Mouse (Mus musculus): ENCODE results near the gene Fam228a.
"Not testable (repeated sequence)": the region's sequence is repeated elsewhere in the genome, so short reads cannot be mapped to it uniquely, and the experiment has no call there.

Gene Fam228a

GRCm38 (mm10) chr12:4738031-4738576, at the start of gene Fam228a:
TSS of gene Fam228a (minus strand) at chr12:4738430.
- peak; percentile 57 for DNase-seq (ENCODE audit: low spot score)

GRCm38 (mm10) chr12:4784466-4784865, 46.2 kb upstream of the Fam228a start:
- DNase-seq (ENCODE audit: low spot score) = no peak

DNA sequence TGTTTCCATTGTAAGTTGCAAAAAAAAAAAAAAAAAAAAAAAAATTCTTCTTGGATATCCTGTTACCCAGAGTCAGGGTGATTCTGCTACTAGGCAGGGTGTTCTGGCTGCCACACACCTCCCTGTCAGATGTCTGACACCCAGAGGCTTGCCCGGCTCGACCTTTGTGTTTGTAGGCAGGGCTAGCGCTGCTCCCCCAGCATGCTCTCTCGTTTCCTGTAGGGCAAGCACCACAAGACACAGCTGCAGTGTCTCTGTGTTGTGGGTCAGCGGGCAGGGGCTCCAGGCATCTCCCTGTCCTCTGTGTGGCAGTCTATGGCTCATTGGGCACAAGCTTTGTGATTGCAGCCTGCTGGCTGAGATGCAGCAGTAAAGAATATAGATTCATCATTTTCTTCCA, 45.4 kb upstream of the Fam228a start:
- DNase-seq (ENCODE audit: low spot score) = no peak

- DNase-seq (ENCODE audit: low spot score) = not testable (repeated sequence)
These were observed 43.6 kb upstream of the Fam228a start for GRCm38 (mm10) chr12:4781725-4782404.

DNA sequence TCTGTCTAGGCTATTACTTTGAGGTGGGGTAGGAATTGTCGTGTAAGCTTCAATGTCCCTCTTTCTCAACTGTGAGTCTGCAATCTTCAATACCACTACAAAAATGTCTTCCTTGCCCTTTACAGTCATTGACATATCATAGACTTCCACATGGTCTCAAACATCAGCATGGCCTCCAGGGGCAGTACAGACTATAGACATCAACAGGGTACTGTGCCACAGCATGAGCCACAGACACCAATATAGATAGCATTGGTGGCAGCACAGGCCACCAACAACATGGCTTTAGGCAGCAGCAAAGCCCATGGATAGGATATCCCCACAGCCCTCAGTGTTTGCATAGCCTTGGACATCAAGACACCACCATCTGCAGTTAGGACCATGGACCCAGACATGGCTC, 43.0 kb upstream of the Fam228a start:
- no peak for DNase-seq (ENCODE audit: low spot score)

DNA sequence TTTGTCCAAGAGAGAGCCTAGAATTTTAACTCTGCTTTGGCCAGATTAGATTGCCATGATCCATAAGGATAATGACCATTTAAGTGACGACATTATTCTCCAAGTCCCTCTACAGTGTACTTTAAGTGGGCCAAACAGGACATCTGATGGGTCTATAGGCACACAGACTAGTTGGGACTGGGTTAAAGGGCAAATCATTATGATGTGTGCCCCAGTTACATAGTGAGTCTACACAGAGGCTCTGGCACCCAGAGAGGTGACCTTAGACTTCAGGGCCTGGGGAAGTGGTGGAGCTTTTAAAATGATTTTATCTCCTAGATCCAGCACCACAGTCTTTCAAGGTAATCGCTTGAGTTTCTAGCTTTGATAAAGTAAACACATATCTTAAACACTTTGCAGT, 42.0 kb upstream of the Fam228a start:
- DNase-seq (ENCODE audit: low spot score) = no peak

- no peak for DNase-seq (ENCODE audit: low spot score)
These were observed 39.5 kb upstream of the Fam228a start for GRCm38 (mm10) chr12:4777734-4778133.

GRCm38 (mm10) chr12:4775588-4775949, 37.3 kb upstream of the Fam228a start:
- DNase-seq (ENCODE audit: low spot score) = no peak

- no peak for DNase-seq (ENCODE audit: low spot score)
These were observed 36.8 kb upstream of the Fam228a start for GRCm38 (mm10) chr12:4774895-4775587.

GRCm38 (mm10) chr12:4769333-4769723, 31.1 kb upstream of the Fam228a start:
- no peak for DNase-seq (ENCODE audit: low spot score)

- DNase-seq (ENCODE audit: low spot score) = peak; percentile 98
These were observed 30.5 kb upstream of the Fam228a start, which contains the start of the genes Pfn4 and Fam228b for GRCm38 (mm10) chr12:4768492-4769332. TSS of gene Pfn4 (plus strand) at chr12:4769022. TSS of gene Fam228b (minus strand) at chr12:4769267.

DNA sequence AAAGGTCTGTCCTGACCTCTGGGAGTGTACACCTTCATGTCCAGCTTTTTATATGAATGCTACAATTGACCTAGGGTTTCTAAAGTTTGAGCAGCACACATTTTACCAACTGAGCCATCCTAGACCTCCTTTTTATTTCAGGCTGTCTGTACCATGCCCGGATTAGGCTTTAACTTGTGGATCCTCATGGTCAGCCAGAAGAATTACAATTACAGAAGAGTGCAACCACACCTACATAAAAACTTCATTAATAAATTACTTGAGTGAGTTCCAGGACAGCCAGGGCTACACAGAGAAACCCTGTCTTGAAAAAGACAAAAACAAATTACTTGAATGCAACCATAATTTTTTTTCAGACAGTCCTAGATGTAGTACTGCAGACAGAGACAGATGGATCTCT, 18.8 kb upstream of the Fam228a start:
- DNase-seq (ENCODE audit: low spot score) = no peak

DNA sequence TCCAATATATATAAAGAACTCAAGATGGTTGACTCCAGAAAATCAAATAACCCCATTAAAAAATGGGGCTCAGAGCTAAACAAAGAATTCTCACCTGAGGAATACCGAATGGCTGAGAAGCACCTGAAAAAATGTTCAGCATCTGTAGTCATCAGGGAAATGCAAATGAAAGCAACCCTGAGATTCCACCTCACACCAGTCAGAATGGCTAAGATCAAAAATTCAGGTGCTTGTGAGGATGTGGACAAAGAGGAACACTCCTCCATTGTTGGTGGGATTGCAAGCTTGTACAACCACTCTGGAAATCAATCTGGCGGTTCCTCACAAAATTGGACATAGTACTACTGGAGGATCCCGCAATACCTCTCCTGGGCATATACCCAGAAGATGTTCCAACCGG, 16.2 kb upstream of the Fam228a start:
- DNase-seq (ENCODE audit: low spot score) = not testable (repeated sequence)

DNA sequence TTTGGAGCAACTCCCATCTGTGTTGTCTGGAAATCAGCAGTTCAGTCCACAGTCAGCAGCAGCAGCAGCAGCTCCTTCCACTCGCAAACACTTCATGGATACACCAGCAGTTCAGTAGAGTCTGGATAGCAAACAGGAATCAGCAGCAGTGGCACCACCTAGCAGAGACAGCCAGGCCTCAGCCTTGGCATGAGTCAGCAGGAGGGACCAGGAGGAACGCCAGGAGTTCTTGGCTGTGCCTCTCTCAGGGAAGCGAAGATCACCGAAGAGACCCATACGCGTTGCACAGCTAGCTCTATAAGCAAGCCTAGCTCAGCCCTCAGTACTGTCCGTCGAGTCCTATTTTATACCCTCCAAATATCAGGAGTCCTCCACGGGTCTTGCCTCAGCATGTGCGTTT, 6.3 kb upstream of the Fam228a start:
- DNase-seq (ENCODE audit: low spot score) = no peak

- no peak for DNase-seq (ENCODE audit: low spot score)
These were observed 4.0 kb upstream of the Fam228a start for GRCm38 (mm10) chr12:4742183-4742582.

- DNase-seq (ENCODE audit: low spot score) = no peak
These were observed 2.6 kb upstream of the Fam228a start for GRCm38 (mm10) chr12:4740823-4741222.

- DNase-seq (ENCODE audit: low spot score) = no peak
These were observed 5.9 kb downstream of the Fam228a start for GRCm38 (mm10) chr12:4732332-4732731.

GRCm38 (mm10) chr12:4731629-4732028, 6.6 kb downstream of the Fam228a start:
- no peak for DNase-seq (ENCODE audit: low spot score)

DNA sequence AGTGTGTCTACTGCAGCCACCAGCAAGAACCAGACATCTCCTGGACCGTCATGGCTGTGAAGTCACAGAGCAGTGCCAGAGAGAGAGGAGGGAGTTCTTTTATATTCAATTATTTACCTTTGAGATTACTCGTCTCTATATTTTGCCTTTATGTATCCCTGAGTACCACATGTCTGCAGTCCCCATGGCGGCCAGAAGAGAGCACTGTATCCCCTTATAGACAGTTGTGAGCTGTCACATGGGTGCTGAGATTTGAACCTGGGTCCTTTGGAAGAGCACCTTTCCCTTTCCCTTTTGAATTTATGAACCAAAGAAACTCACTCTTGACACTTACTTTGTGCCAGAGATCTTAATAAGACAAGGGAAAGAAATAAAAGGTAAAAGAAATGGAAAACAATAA, 9.1 kb downstream of the Fam228a start:
- DNase-seq (ENCODE audit: low spot score) = no peak

DNA sequence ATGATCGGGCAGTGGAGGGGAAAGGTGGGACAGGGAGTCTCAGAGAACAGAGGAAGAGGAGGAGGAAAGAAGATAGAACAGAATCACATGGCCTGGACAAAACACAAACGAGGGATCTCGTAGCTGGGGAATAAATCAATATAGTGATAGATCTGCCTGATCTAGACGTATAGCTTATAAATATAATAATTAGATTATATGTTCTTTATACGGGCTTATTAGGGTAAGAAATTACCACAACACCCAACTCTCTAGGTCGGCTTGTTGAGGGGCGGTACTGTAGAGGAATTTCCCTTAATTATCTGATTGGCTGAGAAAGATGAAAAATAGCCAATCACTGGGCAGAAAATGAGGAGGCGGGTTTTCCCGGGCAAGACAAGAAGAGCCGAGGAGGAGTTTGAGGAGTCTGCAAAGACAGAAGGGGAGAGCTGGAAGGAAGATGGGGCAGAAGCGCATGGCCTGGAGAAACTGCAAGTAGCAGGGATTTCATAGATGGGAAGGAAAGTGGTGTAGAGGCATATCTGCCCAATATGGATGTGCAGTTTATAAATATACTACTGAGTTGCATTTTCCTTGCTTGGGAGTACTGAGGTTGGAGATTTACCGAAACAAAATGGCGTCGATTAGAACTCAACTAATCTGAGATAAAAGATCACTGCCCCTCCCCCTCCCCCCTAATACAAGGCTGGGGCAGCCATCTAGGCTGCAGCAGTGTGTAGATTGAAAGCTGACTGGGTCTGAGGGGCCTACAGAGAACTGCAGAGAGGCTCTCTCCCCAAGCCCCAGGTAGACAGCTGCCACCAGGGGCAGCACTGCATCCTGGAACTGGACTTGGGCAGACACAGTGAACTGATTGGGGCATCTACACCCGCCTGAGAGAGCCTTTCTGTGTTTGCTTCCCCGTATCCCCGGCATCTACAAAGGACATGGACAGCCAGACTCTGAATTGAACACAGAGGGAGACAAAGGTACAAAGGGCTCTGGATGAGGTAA, 18.2 kb downstream of the Fam228a start:
- peak; percentile 52 for DNase-seq (ENCODE audit: low spot score)

DNA sequence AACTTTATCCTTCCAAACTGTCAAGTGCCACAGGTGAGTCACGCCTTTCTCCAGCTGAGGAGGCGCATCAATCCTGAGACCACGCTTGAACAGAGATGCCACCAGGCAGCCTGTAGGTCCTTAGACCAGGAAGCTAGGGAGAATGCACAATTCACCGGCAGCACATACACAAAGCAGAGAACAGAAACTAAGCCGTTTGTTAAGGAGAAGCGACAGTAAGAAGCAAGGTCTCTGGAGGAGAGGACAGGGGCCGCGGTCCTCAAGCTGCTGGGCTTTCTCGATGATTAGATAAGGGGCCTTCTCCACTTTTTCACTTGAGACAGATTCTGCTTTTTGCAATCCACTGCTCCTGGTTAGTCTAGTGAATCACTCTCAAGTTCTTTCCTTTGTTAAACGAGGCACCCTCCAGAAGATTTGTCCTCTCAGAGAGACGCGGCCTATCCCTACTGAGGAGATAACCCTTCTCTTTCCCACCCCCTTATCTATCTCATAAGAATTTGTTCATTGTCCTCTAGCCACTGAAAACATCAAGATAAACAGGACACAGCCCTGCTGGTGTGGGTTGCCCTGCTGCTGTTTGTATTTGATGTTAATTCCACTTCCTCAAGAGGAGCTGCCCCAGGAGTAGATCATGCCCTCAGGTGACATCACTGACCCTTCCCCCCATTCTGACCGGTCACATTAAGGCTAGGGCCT, 19.0 kb downstream of the Fam228a start:
- peak; percentile 27 for DNase-seq (ENCODE audit: low spot score)

All from retina, embryonic 14.5 days (tissue).